Mouse (Mus musculus) embryonic facial prominence, embryonic 14.5 days (tissue): ENCODE data around the gene Mid1. TPM values are rescaled to one million over a fixed set of nuclear protein-coding genes. Genes with fewer than 3 reads are reported as not detected.
"Not testable (repeated sequence)": the region's sequence is repeated elsewhere in the genome, so short reads cannot be mapped to it uniquely, and the experiment has no call there.

Experiments used
- ATAC-seq: fragments of 200-750 bp; cut with Nextera tagmentation; 2 replicates; pipeline ENCODE4 v1.8.0; 2017; ENCODE audit warnings: low read depth, moderate number of reproducible peaks, moderate TSS enrichment
- DNase-seq: peaks from one replicate; pipeline ENCODE4 v3.0.0-alpha.2; 2015; ENCODE audit warnings: low spot score
- H3K27ac ChIP-seq: fragments of 300-500 bp; sonication (generic); replicated peaks from 2 replicates; pipeline ENCODE4 v1.5.1; 2014; ENCODE audit warnings: low read depth, mild to moderate bottlenecking, low read length, moderate library complexity
- H3K27me3 ChIP-seq: fragments of 300-500 bp; sonication (generic); replicated peaks from 2 replicates; pipeline ENCODE4 v1.6.1; 2014; ENCODE audit warnings: low read length; ENCODE audit not compliant: control insufficient read depth, insufficient read depth
- H3K36me3 ChIP-seq: fragments of 300-500 bp; sonication (generic); 2 replicates; pipeline ENCODE4 v1.6.1; 2014; ENCODE audit warnings: low read length, mixed read lengths; ENCODE audit not compliant: control insufficient read depth, insufficient read depth
- H3K4me1 ChIP-seq: fragments of 300-500 bp; sonication (generic); 2 replicates; pipeline ENCODE4 v1.6.1; 2014; ENCODE audit warnings: antibody characterized with exemption, low read length; ENCODE audit not compliant: control insufficient read depth, insufficient read depth
- H3K4me2 ChIP-seq: fragments of 300-500 bp; sonication (generic); 2 replicates; pipeline ENCODE4 v1.6.1; 2014; ENCODE audit warnings: low read depth, mild to moderate bottlenecking, low read length, moderate library complexity, mixed read lengths
- H3K4me3 ChIP-seq: fragments of 300-500 bp; sonication (generic); 2 replicates; pipeline ENCODE4 v1.5.1; 2014; ENCODE audit warnings: low read depth, mild to moderate bottlenecking, low read length
- H3K9ac ChIP-seq: fragments of 300-500 bp; sonication (generic); 2 replicates; pipeline ENCODE4 v1.6.1; 2014; ENCODE audit warnings: low read depth, mild to moderate bottlenecking, low read length, moderate library complexity, mixed read lengths
- H3K9me3 ChIP-seq: fragments of 300-500 bp; sonication (generic); 2 replicates; pipeline ENCODE4 v1.6.1; 2016; ENCODE audit warnings: low read length; ENCODE audit not compliant: control insufficient read depth
- WGBS: fragments of 180-500 bp; shearing (Covaris S2); extraction: QIAGEN DNeasy Blood & Tissue Kit; methylation state at CpG from one replicate; pipeline ENCODE4 v1.1.7; 2014; 5-methylcytosine and 5-hydroxymethylcytosine counted together
- polyA plus RNA-seq: library from polyadenylated mRNA; unstranded; fragments of >200 nt; fragmentation: Nextera tagmentation; extraction: Ambion mirVana; gene quantifications from 2 replicates; pipeline ENCODE4 v1.2.1, GENCODE M21; 2014

The Mid1 gene
- polyA plus RNA-seq, 1 experiment from 2014 or later: 10.4 TPM

GRCm38 (mm10) chrX:169997854-169998456 lies 313.0 kb downstream of the Mid1 start:
- H3K27me3 ChIP-seq, H3K4me1 ChIP-seq, H3K36me3 ChIP-seq: not testable (repeated sequence)
- 48% methylated on average over 37 of the region's 37 CpGs for WGBS
- peak overlapping the region; percentile 41 for H3K4me3 ChIP-seq
- ATAC-seq (peak; percentile 91), DNase-seq (peak; percentile 96)
- peaks cover 64% of the 10 kb centered on the region for H3K9me3 ChIP-seq
- peak overlapping the region; percentile 39; the same call in 1 of the 2 replicates for H3K27ac ChIP-seq
- peak overlapping the region; percentile 84 for H3K4me2 ChIP-seq
- H3K9ac ChIP-seq: peak overlapping the region; percentile 56

DNA sequence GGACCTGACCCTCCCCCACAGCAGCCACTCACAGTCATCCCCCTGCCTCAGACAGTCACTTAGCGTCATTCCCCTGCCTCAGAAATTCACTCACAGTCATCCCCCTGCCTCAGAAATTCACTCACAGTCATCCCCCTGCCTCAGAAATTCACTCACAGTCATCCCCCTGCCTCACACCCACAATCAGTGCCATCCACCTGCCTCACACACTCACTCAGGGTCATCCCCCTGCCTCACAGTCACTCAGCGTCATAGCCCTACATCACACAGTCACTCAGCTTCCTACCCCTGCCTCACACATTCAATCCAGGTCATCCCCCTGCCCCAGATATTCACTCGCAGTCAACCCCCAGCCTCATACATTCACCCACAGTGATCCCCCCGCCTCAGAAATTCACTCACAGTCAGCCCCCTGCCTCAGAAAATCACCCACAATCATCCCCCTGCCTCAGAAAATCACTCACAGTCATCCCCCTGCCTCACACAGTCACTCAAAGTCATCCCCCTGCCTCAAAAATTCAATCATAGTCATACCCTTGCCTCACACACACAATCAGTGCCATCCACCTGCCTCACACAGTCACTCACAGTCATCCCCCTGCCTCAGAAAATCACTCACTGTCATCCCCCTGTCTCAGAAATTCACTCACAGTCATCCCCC lies 313.7 kb downstream of the Mid1 start:
- WGBS: 51% methylated on average over 4 of the region's 4 CpGs
- peak overlapping the region; percentile 41 for H3K4me3 ChIP-seq
- ATAC-seq, H3K9ac ChIP-seq, DNase-seq, H3K4me1 ChIP-seq, H3K27ac ChIP-seq, H3K27me3 ChIP-seq, H3K36me3 ChIP-seq: not testable (repeated sequence)
- peak overlapping the region; percentile 84 for H3K4me2 ChIP-seq
- H3K9me3 ChIP-seq: peaks cover 60% of the 10 kb centered on the region

DNA sequence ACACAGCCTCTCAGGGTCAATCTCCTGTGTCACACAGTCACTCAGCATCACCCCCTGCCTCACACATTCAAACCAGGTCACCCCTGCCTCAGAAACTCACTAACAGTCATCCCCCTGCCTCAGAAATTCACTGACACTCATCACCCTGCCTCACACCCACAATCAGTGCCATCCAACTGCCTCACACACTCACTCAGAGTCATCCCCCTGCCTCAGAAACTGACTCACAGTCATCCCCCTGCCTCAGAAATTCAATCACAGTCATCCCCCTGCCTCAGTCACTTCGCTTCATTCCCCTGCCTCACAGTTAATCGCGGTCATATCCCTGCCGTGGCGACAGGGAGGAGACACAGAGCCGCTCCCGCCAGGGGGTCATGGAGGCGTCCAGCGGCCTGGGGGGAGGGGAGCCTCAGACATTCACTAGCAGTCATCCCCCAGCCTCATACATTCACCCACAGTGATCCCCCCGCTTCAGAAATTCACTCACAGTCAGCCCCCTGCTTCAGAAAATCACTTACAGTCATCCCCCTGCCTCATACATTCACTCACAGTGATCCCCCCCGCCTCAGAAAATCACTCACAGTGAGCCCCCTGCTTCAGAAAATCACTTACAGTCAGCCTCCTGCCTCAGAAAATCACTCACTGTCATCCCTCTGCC lies 314.4 kb downstream of the Mid1 start:
- DNase-seq: not testable (repeated sequence)

DNA sequence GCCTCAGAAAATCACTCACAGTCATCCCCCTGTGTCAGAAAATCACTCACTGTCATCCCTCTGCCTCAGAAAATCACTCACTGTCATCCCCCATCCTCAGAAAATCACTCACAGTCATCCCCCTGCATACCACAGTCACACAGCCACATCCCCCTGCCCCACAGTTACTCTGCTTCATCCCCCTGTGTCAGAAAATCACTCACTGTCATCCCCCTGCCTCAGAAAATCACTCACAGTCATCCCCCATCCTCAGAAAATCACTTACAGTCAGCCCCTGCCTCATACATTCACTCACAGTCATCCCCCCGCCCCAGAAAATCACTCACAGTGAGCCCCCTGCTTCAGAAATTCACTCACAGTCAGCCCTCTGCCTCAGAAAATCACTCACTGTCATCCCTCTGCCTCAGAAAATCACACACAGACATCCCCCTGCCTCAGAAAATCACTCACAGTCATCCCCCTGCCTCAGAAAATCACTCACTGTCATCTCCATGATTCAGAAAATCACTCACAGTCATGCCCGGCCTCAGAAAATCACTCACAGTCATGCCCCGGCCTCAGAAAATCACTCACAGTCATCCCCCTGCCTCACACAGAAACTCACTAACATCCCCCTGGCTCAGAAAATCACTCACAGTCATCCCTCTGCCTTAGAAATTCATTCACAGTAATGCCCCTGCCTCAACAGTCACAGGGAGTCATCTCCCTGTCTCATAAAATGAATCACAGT lies 315.1 kb downstream of the Mid1 start:
- DNase-seq, ATAC-seq: not testable (repeated sequence)
- 64% methylated on average over 3 of the region's 3 CpGs for WGBS

More for the DNA sequence above, 314.4 kb downstream of the Mid1 start:
- H3K27ac ChIP-seq, H3K9ac ChIP-seq, H3K4me2 ChIP-seq, H3K4me3 ChIP-seq, H3K4me1 ChIP-seq, ATAC-seq, H3K36me3 ChIP-seq, H3K27me3 ChIP-seq: not testable (repeated sequence)
- H3K9me3 ChIP-seq: peaks cover 57% of the 10 kb centered on the region
- 53% methylated on average over 11 of the region's 11 CpGs for WGBS

DNA sequence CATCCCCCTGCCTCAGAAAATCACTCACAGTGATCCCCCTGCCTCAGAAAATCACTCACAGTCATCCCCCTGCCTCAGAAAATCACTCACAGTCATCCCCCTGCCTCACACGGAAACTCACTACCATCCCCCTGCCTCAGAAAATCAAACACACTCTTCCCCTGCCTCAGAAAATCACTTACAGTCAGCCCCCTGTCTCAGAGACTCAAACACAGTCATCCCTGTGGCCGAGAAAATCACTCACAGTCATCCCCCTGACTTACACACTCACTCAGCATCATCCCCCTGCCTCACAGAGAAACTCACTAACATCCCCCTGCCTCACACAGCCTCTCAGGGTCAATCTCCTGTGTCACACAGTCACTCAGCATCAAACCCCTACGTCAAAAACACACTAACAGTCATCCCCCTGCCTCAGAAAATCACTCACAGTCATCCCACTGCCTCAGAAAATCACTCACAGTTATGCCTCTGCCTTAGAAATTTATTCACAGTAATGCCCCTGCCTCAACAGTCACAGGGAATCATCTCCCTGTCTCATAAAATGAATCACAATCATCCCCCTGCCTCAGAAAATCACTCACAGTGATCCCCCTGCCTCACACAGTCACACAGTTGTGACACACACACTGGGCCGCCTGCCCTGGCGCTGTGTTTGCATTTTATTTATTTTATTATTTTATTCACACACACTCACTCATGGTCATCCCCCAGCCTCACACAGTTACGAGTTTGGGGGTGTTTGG lies 315.8 kb downstream of the Mid1 start:
- not testable (repeated sequence) for H3K27me3 ChIP-seq, DNase-seq, H3K9ac ChIP-seq, H3K4me2 ChIP-seq, H3K4me1 ChIP-seq, H3K27ac ChIP-seq, H3K36me3 ChIP-seq, H3K4me3 ChIP-seq, ATAC-seq
- peaks cover 52% of the 10 kb centered on the region for H3K9me3 ChIP-seq
- WGBS: 39% methylated on average over 6 of the region's 6 CpGs

More for the DNA sequence above, 315.1 kb downstream of the Mid1 start:
- not testable (repeated sequence) for H3K9ac ChIP-seq, H3K4me1 ChIP-seq, H3K4me2 ChIP-seq, H3K36me3 ChIP-seq, H3K27me3 ChIP-seq, H3K27ac ChIP-seq, H3K4me3 ChIP-seq
- peaks cover 52% of the 10 kb centered on the region for H3K9me3 ChIP-seq

GRCm38 (mm10) chrX:170001388-170001695 lies 316.3 kb downstream of the Mid1 start:
- DNase-seq, H3K9ac ChIP-seq, H3K36me3 ChIP-seq, H3K4me2 ChIP-seq, H3K27me3 ChIP-seq, H3K27ac ChIP-seq, ATAC-seq, H3K4me1 ChIP-seq, H3K4me3 ChIP-seq: not testable (repeated sequence)
- WGBS: 30% methylated on average over 10 of the region's 12 CpGs
- peaks cover 53% of the 10 kb centered on the region for H3K9me3 ChIP-seq

GRCm38 (mm10) chrX:170002510-170003197 lies 317.7 kb downstream of the Mid1 start:
- H3K4me3 ChIP-seq, DNase-seq, H3K4me2 ChIP-seq, ATAC-seq, H3K9ac ChIP-seq, H3K27ac ChIP-seq, H3K36me3 ChIP-seq, H3K4me1 ChIP-seq, H3K27me3 ChIP-seq: not testable (repeated sequence)
- peaks cover 49% of the 10 kb centered on the region for H3K9me3 ChIP-seq
- 34% methylated on average over 6 of the region's 18 CpGs for WGBS

DNA sequence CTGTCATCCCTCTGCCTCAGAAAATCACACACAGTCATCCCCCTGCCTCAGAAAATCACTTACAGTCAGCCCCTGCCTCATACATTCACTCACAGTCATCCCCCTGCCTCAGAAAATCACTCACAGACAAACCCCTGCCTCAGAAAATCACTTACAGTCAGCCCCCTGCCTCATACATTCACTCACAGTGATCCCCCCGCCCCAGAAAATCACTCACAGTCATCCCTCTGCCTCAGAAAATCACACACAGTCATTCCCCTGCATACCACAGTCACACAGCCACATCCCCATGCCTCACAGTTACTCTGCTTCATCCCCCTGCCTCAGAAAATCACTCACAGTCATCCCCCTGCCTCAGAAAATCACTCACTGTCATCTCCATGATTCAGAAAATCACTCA lies 318.5 kb downstream of the Mid1 start:
- not testable (repeated sequence) for H3K4me3 ChIP-seq, H3K36me3 ChIP-seq, H3K27ac ChIP-seq, H3K4me1 ChIP-seq, H3K9ac ChIP-seq, ATAC-seq, H3K4me2 ChIP-seq, H3K27me3 ChIP-seq, DNase-seq
- peaks cover 55% of the 10 kb centered on the region for H3K9me3 ChIP-seq
- WGBS: 27% methylated on average over 1 of the region's 1 CpGs
